Mouse (Mus musculus): Measurements from ENCODE around the gene Stt3b. TPM values are rescaled to one million over a fixed set of nuclear protein-coding genes. Genes with fewer than 3 reads are reported as not detected.
"Not testable (repeated sequence)": the region's sequence is repeated elsewhere in the genome, so short reads cannot be mapped to it uniquely, and the experiment has no call there.

Stt3b gene
- polyA plus RNA-seq, 1 experiment from 2014 or later, result 104 TPM

- no peaks in the 10 kb centered on the region; the same call in 1 of the 2 replicates for H3K4me1 ChIP-seq (replicated peaks; ENCODE audit: control insufficient read depth, insufficient read depth, low read length)
- no peak overlapping the region for H3K27ac ChIP-seq (ENCODE audit: low read depth, low read length)
- no peak overlapping the region for H3K4me3 ChIP-seq (ENCODE audit: low read depth, low read length)
- H3K4me2 ChIP-seq (ENCODE audit: low read depth, low read length, severe bottlenecking), result no peak overlapping the region
- H3K9me3 ChIP-seq (ENCODE audit: control insufficient read depth, low read length), result no peaks in the 10 kb centered on the region
- WGBS, result 86% methylated on average over 10 of the region's 10 CpGs
- H3K9ac ChIP-seq (ENCODE audit: low read length), result no peak overlapping the region
- ATAC-seq (replicated peaks; ENCODE audit: low FRiP score), result no peak
- no peaks in the 10 kb centered on the region for H3K27me3 ChIP-seq (ENCODE audit: control insufficient read depth, insufficient read depth, low read length)
- H3K36me3 ChIP-seq (ENCODE audit: control insufficient read depth, insufficient read depth, low read length), result no peaks in the 10 kb centered on the region
- no peak for DNase-seq (ENCODE audit: low spot score)
Observed at GRCm38 (mm10) chr9:115293920-115294594, 16.2 kb downstream of the Stt3b start.

- Histone ChIP-seq H3K4me2 (ENCODE audit: low read depth, low read length, severe bottlenecking) (no peak overlapping the region), H3K27me3 (ENCODE audit: control insufficient read depth, insufficient read depth, low read length) (no peaks in the 10 kb centered on the region), H3K4me1 (replicated peaks; ENCODE audit: control insufficient read depth, insufficient read depth, low read length) (no peaks in the 10 kb centered on the region), H3K4me3 (ENCODE audit: low read depth, low read length) (no peak overlapping the region), H3K36me3 (ENCODE audit: control insufficient read depth, insufficient read depth, low read length) (no peaks in the 10 kb centered on the region), H3K9ac (ENCODE audit: low read length) (no peak overlapping the region), H3K27ac (ENCODE audit: low read depth, low read length) (no peak overlapping the region), H3K9me3 (ENCODE audit: control insufficient read depth, low read length) (no peaks in the 10 kb centered on the region)
- DNase-seq (ENCODE audit: low spot score) (no peak), ATAC-seq (replicated peaks; ENCODE audit: low FRiP score) (no peak)
- 93% methylated on average over 6 of the region's 6 CpGs for WGBS
Observed at GRCm38 (mm10) chr9:115287774-115288434, 22.3 kb downstream of the Stt3b start.

- no peak overlapping the region for H3K27ac ChIP-seq (ENCODE audit: low read depth, low read length)
- 87% methylated on average over 4 of the region's 4 CpGs for WGBS
- H3K4me3 ChIP-seq (ENCODE audit: low read depth, low read length), result no peak overlapping the region
- H3K27me3 ChIP-seq (ENCODE audit: control insufficient read depth, insufficient read depth, low read length), result no peaks in the 10 kb centered on the region
- DNase-seq (ENCODE audit: low spot score), result no peak
- no peaks in the 10 kb centered on the region for H3K4me1 ChIP-seq (replicated peaks; ENCODE audit: control insufficient read depth, insufficient read depth, low read length)
- H3K9ac ChIP-seq (ENCODE audit: low read length), result no peak overlapping the region
- no peak overlapping the region for H3K4me2 ChIP-seq (ENCODE audit: low read depth, low read length, severe bottlenecking)
- H3K9me3 ChIP-seq (ENCODE audit: control insufficient read depth, low read length), result no peaks in the 10 kb centered on the region
- no peaks in the 10 kb centered on the region for H3K36me3 ChIP-seq (ENCODE audit: control insufficient read depth, insufficient read depth, low read length)
- ATAC-seq (replicated peaks; ENCODE audit: low FRiP score), result no peak
Observed at GRCm38 (mm10) chr9:115284385-115284784, 25.8 kb downstream of the Stt3b start.

GRCm38 (mm10) chr9:115283403-115283802, 26.8 kb downstream of the Stt3b start:
- no peak overlapping the region for H3K4me2 ChIP-seq (ENCODE audit: low read depth, low read length, severe bottlenecking)
- WGBS, result 96% methylated on average over 4 of the region's 4 CpGs
- ATAC-seq (replicated peaks; ENCODE audit: low FRiP score) (no peak), DNase-seq (ENCODE audit: low spot score) (no peak)
- H3K4me1 ChIP-seq (replicated peaks; ENCODE audit: control insufficient read depth, insufficient read depth, low read length), result no peaks in the 10 kb centered on the region
- H3K9ac ChIP-seq (ENCODE audit: low read length), result no peak overlapping the region
- no peak overlapping the region for H3K4me3 ChIP-seq (ENCODE audit: low read depth, low read length)
- H3K9me3 ChIP-seq (ENCODE audit: control insufficient read depth, low read length), result no peaks in the 10 kb centered on the region
- no peak overlapping the region for H3K27ac ChIP-seq (ENCODE audit: low read depth, low read length)
- H3K27me3 ChIP-seq (ENCODE audit: control insufficient read depth, insufficient read depth, low read length), result no peaks in the 10 kb centered on the region
- no peaks in the 10 kb centered on the region for H3K36me3 ChIP-seq (ENCODE audit: control insufficient read depth, insufficient read depth, low read length)

- Histone ChIP-seq H3K27me3 (ENCODE audit: control insufficient read depth, insufficient read depth, low read length) (no peaks in the 10 kb centered on the region), H3K27ac (ENCODE audit: low read depth, low read length) (no peak overlapping the region), H3K4me3 (ENCODE audit: low read depth, low read length) (no peak overlapping the region), H3K4me2 (ENCODE audit: low read depth, low read length, severe bottlenecking) (no peak overlapping the region), H3K9me3 (ENCODE audit: control insufficient read depth, low read length) (no peaks in the 10 kb centered on the region), H3K36me3 (ENCODE audit: control insufficient read depth, insufficient read depth, low read length) (peaks cover 7% of the 10 kb centered on the region), H3K9ac (ENCODE audit: low read length) (no peak overlapping the region), H3K4me1 (replicated peaks; ENCODE audit: control insufficient read depth, insufficient read depth, low read length) (no peaks in the 10 kb centered on the region)
- 92% methylated on average over 1 of the region's 1 CpGs for WGBS
- no peak for ATAC-seq (replicated peaks; ENCODE audit: low FRiP score)
- no peak for DNase-seq (ENCODE audit: low spot score)
Observed at GRCm38 (mm10) chr9:115278641-115279040, 31.6 kb downstream of the Stt3b start.

GRCm38 (mm10) chr9:115274806-115275205, 35.4 kb downstream of the Stt3b start:
- H3K4me3 ChIP-seq (ENCODE audit: low read depth, low read length), result no peak overlapping the region
- ATAC-seq (replicated peaks; ENCODE audit: low FRiP score) (no peak), DNase-seq (ENCODE audit: low spot score) (no peak)
- no peak overlapping the region for H3K27ac ChIP-seq (ENCODE audit: low read depth, low read length)
- H3K27me3 ChIP-seq (ENCODE audit: control insufficient read depth, insufficient read depth, low read length), result no peaks in the 10 kb centered on the region
- no peaks in the 10 kb centered on the region for H3K4me1 ChIP-seq (replicated peaks; ENCODE audit: control insufficient read depth, insufficient read depth, low read length)
- peaks cover 7% of the 10 kb centered on the region for H3K36me3 ChIP-seq (ENCODE audit: control insufficient read depth, insufficient read depth, low read length)
- WGBS, result 87% methylated on average over 6 of the region's 6 CpGs
- H3K4me2 ChIP-seq (ENCODE audit: low read depth, low read length, severe bottlenecking), result no peak overlapping the region
- H3K9me3 ChIP-seq (ENCODE audit: control insufficient read depth, low read length), result no peaks in the 10 kb centered on the region
- H3K9ac ChIP-seq (ENCODE audit: low read length), result no peak overlapping the region

GRCm38 (mm10) chr9:115273095-115273649, 37.0 kb downstream of the Stt3b start:
- no peaks in the 10 kb centered on the region for H3K9me3 ChIP-seq (ENCODE audit: control insufficient read depth, low read length)
- WGBS, result 97% methylated on average over 7 of the region's 7 CpGs
- H3K27me3 ChIP-seq (ENCODE audit: control insufficient read depth, insufficient read depth, low read length), result no peaks in the 10 kb centered on the region
- H3K4me2 ChIP-seq (ENCODE audit: low read depth, low read length, severe bottlenecking), result no peak overlapping the region
- H3K27ac ChIP-seq (ENCODE audit: low read depth, low read length), result no peak overlapping the region
- H3K9ac ChIP-seq (ENCODE audit: low read length), result no peak overlapping the region
- ATAC-seq (replicated peaks; ENCODE audit: low FRiP score), result no peak
- no peak overlapping the region for H3K4me3 ChIP-seq (ENCODE audit: low read depth, low read length)
- H3K4me1 ChIP-seq (replicated peaks; ENCODE audit: control insufficient read depth, insufficient read depth, low read length), result no peaks in the 10 kb centered on the region
- DNase-seq (ENCODE audit: low spot score), result no peak
- peaks cover 7% of the 10 kb centered on the region for H3K36me3 ChIP-seq (ENCODE audit: control insufficient read depth, insufficient read depth, low read length)

GRCm38 (mm10) chr9:115272451-115272850, 37.8 kb downstream of the Stt3b start:
- not testable (repeated sequence) for H3K4me2 ChIP-seq (ENCODE audit: low read depth, low read length, severe bottlenecking); H3K27me3 ChIP-seq (ENCODE audit: control insufficient read depth, insufficient read depth, low read length); ATAC-seq (replicated peaks; ENCODE audit: low FRiP score); H3K36me3 ChIP-seq (ENCODE audit: control insufficient read depth, insufficient read depth, low read length); H3K4me3 ChIP-seq (ENCODE audit: low read depth, low read length); H3K9ac ChIP-seq (ENCODE audit: low read length); H3K27ac ChIP-seq (ENCODE audit: low read depth, low read length); H3K4me1 ChIP-seq (replicated peaks; ENCODE audit: control insufficient read depth, insufficient read depth, low read length); DNase-seq (ENCODE audit: low spot score); H3K9me3 ChIP-seq (ENCODE audit: control insufficient read depth, low read length)
- 93% methylated on average over 2 of the region's 5 CpGs for WGBS

Measured in forebrain, embryonic 11.5 days (tissue).